Mouse (Mus musculus): ENCODE data around the gene Shox2.

- TF ChIP-seq CTCF (conservative IDR thresholded peaks at IDR 0.05 in 1 of 2, IDR thresholded peaks at IDR 0.05 in 1 of 2; ENCODE audit: low read depth in 2 of 2, low read length in 2 of 2) (no peak), MXI1 (IDR thresholded peaks at IDR 0.05; ENCODE audit: low read depth, low read length) (no peak), BHLHE40 (IDR thresholded peaks at IDR 0.05; ENCODE audit: low read depth, low read length) (no peak), MAFK (IDR thresholded peaks at IDR 0.05; ENCODE audit: insufficient replicate concordance, low read length) (no peak)
These were observed 41.9 kb downstream of the Shox2 start for GRCm38 (mm10) chr3:66939675-66940074.
